Mouse (Mus musculus) frontal cortex, postnatal 36 days (tissue): ENCODE measurements around the gene Dnajb4.

Experiments
- DNase-seq, 2 experiments: peaks; one replicate each; pipeline ENCODE4 v3.0.0; 2022; ENCODE audit warnings: low spot score in 2 of 2

Dnajb4 gene

GRCm38 (mm10) chr3:152171862-152172261, 38.2 kb downstream of the Dnajb4 start:
- no peak for DNase-seq

- no peak for DNase-seq
Observed at GRCm38 (mm10) chr3:152171236-152171635, 38.9 kb downstream of the Dnajb4 start.

GRCm38 (mm10) chr3:152170407-152170806, 39.7 kb downstream of the Dnajb4 start:
- no peak for DNase-seq

GRCm38 (mm10) chr3:152168007-152168406, 42.1 kb downstream of the Dnajb4 start:
- no peak for DNase-seq

GRCm38 (mm10) chr3:152166699-152167451, 43.2 kb downstream of the Dnajb4 start:
- no peak for DNase-seq

GRCm38 (mm10) chr3:152166099-152166423, 44.0 kb downstream of the Dnajb4 start, which contains the start of gene Gipc2:
Gene Gipc2, minus strand, starts transcription at chr3:152166230.
- no peak for DNase-seq

- peak; percentile 46 to 47 for DNase-seq
Observed at GRCm38 (mm10) chr3:152165351-152166098, 44.6 kb downstream of the Dnajb4 start.

- no peak for DNase-seq
Observed at GRCm38 (mm10) chr3:152165014-152165350, 45.1 kb downstream of the Dnajb4 start.

- DNase-seq, result no peak
Observed at GRCm38 (mm10) chr3:152163320-152163719, 46.8 kb downstream of the Dnajb4 start.

- no peak for DNase-seq
Observed at GRCm38 (mm10) chr3:152160607-152161006, 49.5 kb downstream of the Dnajb4 start.

- DNase-seq, result no peak
Observed at GRCm38 (mm10) chr3:152159321-152159720, 50.8 kb downstream of the Dnajb4 start.

GRCm38 (mm10) chr3:152158344-152159291, 51.5 kb downstream of the Dnajb4 start:
- no peak for DNase-seq

- DNase-seq, result no peak
Observed at GRCm38 (mm10) chr3:152156816-152157496, 53.1 kb downstream of the Dnajb4 start.

- DNase-seq, result peak; percentile 44 to 53
Observed at GRCm38 (mm10) chr3:152155296-152155948, 54.7 kb downstream of the Dnajb4 start.

- DNase-seq, result no peak
Observed at GRCm38 (mm10) chr3:152154095-152154494, 56.0 kb downstream of the Dnajb4 start.

GRCm38 (mm10) chr3:152153152-152153551, 57.0 kb downstream of the Dnajb4 start:
- no peak for DNase-seq

GRCm38 (mm10) chr3:152152483-152152804, 57.7 kb downstream of the Dnajb4 start:
- DNase-seq, result no peak

- DNase-seq, result no peak
Observed at GRCm38 (mm10) chr3:152151725-152152482, 58.2 kb downstream of the Dnajb4 start.

GRCm38 (mm10) chr3:152149863-152150262, 60.2 kb downstream of the Dnajb4 start:
- no peak for DNase-seq

- DNase-seq, result no peak
Observed at GRCm38 (mm10) chr3:152149449-152149848, 60.7 kb downstream of the Dnajb4 start.
